Mouse (Mus musculus): ENCODE measurements at regions not wholly inside any gene's neighbourhood (a gene's known extent, or its start where the extent isn't known, plus 50 kb on each side); places are given as distances from the start of the nearest gene placed in this dataset.

DNA sequence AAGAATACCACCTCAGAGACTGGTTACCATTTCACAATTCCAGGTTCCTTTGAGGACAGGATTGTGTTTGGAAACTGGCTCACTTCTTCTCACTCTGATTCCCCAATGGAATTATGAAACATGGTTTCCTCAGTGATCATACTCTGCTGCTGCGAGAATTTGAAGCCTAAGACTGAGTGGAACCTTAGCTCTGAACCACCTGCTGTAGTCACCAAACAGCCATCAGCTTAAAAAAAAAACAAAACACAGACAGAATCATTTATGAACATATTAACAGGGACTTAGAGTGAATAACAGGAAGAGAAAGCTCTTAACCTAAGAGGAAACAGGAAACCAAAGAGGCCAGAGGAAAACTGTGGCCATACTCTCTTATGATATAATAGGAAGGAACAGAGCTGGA, 239.5 kb upstream of the Zfp386 start:
- TF ChIP-seq HCFC1 (IDR thresholded peaks at IDR 0.05; ENCODE audit: borderline replicate concordance, insufficient read depth, low read length) (no peak), CHD2 (IDR thresholded peaks at IDR 0.05; ENCODE audit: low read depth, low read length) (no peak), MAFK (IDR thresholded peaks at IDR 0.05; ENCODE audit: insufficient read depth, low read depth, low read length) (no peak), ZNF384 (IDR thresholded peaks at IDR 0.05; ENCODE audit: low read depth, low read length) (no peak)

All from ES-E14 (cell line).